Mouse (Mus musculus) G1E-ER4 (cell line): ENCODE measurements around the gene Psmb11. TPM values are rescaled to one million over a fixed set of nuclear protein-coding genes. Genes with fewer than 3 reads are reported as not detected.

Experiments used
- GATA1 ChIP-seq: IDR thresholded peaks from one replicate; pipeline ENCODE4 v1.8.0; 2012; ENCODE audit warnings: low read length, inconsistent platforms
- polyA plus RNA-seq: library from polyadenylated mRNA; stranded (reverse); fragments of >175 nt; gene quantifications from 2 replicates; pipeline ENCODE4 v1.2.3, GENCODE M21; 2012

Gene Psmb11
- polyA plus RNA-seq, 1 experiment: not detected

DNA sequence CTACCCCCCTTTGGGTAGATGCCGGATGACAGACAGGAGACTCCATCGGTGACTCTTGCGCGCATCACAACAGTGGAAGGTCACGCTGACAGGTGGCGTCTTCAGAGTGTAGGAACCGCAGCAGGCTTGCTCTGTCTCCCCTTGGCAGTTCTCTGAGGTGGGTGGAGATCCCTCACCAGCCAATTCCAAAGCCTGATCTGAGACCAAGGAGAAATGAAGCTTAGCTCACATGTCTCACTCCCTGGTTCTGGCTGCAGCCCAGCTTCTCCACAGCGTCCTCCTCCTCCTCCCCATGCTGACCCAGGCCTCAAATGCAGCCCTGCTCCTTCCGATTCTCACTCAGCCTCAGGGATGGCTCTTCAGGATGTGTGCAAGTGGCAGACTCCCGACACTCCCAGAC is 3.7 kb downstream of the Psmb11 start:
- TF ChIP-seq GATA1: no peak

DNA sequence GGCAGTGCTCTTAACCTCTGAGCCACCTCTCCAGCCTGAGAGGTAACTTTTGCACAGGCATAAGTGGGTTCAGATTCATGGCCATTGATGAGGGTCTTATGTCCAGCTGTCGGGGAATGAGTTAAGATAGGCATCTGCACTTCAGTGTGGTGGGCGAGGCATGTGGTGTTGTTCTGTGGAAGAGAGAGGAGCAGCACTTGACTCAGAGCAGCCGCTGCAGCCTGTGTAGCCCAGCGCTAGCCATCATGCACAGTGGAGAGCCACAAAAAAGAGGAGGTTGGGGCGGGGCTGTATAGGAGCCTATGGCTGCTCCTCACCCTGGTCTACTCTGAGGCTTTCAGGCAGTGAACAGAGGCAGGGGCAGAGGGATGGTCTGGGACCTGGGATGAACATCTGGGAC is 6.9 kb downstream of the Psmb11 start:
- no peak for TF ChIP-seq GATA1

DNA sequence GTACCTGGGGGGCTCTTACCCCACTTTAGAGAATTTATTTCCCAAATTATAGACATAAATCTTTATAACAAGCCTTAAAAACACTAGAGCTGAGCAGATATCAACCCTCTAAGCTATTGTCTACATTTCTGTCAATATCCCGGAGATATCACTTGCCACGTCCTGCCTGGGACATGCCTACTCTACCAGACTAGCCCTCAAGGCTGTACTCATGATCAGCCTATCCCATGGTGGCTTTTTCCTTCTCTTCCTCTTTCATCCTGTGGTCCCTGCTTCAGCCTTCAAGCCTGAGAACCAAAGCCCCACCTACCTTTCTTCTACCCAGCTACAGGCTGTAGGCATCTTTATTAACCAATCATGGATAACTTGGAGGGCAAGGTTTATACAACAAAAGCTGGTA is 8.6 kb downstream of the Psmb11 start:
- TF ChIP-seq GATA1: no peak

DNA sequence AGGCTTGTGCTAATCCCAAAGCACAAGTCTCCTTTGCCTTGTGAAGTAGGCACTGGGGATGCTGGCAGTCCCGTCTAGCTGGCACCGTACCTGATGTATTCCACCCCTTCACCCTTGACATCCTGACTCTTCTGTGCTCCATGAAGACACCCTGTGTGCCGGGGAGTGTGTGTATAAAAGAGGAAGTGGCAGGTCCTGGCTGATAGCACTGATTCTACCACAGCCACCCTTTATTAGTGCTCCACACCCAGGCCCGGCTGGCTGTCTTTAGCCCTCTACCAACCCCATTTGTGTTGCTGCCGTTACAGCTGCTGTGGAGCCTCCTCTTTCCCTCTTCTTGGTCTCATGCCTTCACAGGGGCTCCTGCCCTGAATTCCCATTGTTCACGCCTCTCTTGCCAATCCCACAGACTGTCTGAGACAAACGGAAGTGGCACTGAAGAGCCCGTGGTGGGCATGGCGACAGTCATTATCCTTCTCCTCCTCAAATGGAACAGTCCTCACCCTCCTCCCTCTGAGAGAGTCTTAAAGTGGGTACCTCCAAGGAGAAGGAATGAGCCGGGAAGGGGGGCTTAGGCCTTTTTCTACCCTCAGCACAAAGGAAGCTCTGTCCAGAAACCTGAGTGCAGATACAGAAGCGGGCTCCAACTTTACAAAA is 9.5 kb downstream of the Psmb11 start:
- no peak for TF ChIP-seq GATA1

DNA sequence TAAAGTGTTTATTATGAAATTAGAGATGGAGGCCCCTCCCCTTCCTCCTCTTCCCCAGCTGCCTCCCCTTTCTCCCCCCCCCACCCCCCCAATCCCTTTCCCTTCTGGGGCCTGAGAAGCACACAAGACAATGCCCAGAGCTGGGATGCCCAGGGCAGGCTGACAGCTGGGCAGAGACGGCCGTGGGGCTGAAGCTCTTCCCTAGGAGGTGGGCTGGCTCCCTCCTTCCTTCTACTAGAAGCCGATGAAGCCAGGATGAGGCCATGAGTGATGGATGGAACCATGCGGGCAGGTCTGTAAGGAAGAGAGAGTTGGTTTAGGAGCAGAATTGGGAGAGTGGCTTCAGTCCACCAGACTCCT is 10.0 kb downstream of the Psmb11 start:
- TF ChIP-seq GATA1: no peak

GRCm38 (mm10) chr14:54632252-54632651 is 11.0 kb downstream of the Psmb11 start:
- TF ChIP-seq GATA1: no peak

DNA sequence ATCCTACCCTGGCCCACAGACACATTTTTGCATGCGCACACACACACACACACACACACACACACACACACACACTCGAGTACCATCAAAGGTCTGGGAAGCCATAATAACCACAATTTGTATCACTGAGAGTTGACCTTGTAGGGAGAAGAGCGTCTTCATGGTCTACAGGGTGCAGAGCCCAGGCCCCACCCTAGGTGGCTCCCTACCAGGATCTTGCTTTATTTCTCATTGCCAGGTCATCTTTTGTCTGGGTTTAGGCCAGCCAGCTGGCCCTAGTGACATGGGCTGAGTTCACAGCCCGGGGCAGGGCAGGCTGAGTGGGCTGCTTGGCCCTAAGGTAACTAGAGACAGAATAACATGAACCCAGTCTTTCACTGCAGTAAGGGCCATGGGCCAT is 12.9 kb downstream of the Psmb11 start:
- TF ChIP-seq GATA1: no peak

GRCm38 (mm10) chr14:54636954-54637353 is 15.7 kb downstream of the Psmb11 start:
- no peak for TF ChIP-seq GATA1

GRCm38 (mm10) chr14:54638210-54638609 is 17.0 kb downstream of the Psmb11 start:
- TF ChIP-seq GATA1: no peak

DNA sequence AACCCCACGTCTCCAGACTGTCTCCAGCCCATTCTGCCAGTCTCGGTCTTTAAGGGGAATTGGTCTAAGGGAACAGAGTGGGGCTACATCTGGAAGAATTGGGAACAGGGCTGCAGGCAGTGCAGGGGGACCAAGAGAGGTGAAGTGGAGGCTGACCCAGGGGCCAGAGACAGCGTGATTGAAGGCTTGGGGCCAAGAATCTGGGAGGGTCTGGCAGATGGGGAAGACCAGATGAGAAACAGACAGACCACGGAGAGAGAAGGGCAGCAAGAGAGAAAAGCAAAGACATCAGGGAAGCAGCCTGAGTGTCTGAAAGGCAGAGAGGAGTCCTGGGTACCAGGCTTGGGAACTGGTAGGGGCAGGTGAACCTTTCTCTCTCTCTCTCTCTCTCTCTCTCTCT is 18.9 kb downstream of the Psmb11 start:
- no peak for TF ChIP-seq GATA1

DNA sequence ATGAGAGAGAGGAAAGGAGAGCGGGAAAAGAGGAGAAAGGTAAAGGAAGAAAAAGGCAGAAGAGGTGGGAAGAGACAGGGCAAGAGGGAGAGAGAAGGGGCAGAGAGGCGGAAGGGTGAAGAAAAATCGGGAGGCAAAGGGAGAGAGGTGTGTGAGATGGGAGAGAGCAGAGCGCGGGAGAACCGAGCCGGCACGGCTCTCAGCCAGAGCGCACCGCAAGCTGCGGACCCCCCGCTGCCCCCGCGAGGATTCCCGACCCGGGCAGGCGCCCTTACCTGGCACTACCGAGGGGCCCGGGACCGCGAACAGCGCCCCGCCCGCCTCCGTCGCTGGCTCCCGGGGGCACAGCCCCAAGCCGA is 19.7 kb downstream of the Psmb11 start, which contains the start of gene Gm17606:
TSS of gene Gm17606 (plus strand) at position 7 of the 359 bp plus-strand sequence.
- TF ChIP-seq GATA1: no peak

DNA sequence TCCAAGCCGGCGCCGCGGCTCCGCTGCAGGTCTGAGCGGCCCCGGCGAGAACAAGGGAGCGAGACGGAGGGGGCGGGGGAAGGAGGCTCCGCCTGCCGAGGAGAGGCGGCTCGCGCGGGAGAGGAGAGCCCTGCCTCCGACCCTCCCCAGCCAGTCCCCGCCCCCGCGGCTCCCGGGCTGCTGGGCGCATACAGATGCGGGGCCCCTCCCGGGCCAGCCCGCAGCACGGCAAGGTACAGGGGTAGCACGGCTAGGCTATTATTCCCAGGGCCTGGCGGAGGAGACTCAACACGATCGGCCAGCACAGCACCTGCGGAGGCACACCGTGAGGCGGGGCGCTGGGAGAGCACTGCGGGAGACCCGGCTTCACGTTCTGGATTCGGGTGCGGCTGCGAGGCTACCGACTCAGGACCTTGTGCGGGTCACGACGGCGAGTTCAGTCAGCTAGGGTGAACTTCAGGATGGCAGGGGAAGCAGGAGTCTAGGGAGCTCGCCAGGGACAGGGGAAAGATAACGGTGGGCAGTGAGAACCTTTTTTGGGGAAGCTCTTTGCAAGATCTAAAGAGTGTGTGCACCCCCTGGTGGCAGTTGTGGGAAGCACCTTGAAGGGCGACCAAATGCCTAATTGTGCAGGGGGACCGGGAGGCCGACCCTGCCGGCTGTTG is 20.2 kb downstream of the Psmb11 start, which contains the start of gene Cdh24:
TSS of gene Cdh24 (minus strand) at position 60 of the 665 bp plus-strand sequence.
- TF ChIP-seq GATA1: no peak

DNA sequence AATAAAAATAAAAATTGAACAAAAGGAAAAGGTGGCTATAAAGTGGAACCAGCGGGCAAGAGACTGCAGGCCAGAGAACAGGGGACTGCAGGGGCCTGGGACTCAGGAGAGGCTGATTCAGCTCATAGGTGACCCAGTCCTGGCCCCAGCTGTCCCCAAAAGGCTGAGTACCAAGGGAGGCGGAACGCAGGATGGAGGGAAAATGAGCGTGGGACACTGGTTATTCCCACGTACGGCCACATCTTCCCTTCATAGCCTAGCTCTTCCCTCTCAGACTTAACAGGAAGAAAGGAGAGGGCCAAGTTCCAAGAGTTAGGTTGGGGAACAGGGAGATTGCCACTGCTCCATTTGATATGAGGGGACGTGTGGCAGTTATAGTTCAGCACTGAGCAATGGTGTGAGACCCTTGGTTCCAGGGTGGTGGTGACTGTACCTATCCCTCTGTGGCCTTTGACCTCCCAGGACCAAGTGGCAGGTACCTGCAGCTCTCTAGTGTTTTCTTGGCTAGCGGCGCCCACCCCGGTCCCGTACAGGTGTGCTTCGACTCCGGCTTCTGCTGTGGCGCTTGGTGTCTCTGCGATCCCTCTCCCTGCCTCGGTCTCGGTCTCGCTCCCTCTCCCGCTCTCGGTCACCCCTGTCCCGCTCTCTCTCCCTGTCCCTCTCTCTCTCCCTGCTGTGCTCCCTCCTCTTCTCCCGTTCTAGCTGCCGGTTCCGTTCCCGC is 21.2 kb downstream of the Psmb11 start:
- TF ChIP-seq GATA1: no peak

GRCm38 (mm10) chr14:54643011-54643410 is 21.8 kb downstream of the Psmb11 start:
- TF ChIP-seq GATA1: no peak

DNA sequence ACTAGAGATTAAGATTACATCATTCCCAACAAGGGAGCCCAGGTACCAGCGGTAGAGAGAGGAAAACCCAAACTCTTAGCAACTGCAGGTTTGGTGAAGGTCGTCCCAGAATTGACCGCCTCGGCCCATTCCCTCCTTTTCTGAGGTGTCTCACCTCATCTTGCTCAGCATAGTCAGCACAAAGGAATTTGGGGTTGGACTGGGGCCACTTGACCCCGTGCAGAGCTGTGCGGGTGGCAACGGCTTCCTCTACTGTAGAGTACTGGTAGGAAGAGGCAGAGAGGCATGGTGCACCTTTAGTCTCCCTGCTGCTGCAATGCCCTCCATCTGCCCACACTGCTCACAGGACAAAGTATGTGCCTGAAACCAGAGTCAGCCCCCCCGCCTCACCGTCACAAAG is 23.1 kb downstream of the Psmb11 start:
- no peak for TF ChIP-seq GATA1

- TF ChIP-seq GATA1: no peak
Measured at GRCm38 (mm10) chr14:54646455-54646854, 25.2 kb downstream of the Psmb11 start.
